In genomic region chr9:99629281-99630011, GRCm38 (mm10) we compare ENCODE assay signal across 8 mouse cellular contexts. TPM values are rescaled to one million over a fixed set of nuclear protein-coding genes. Genes with fewer than 3 reads are reported as not detected.
DNase-seq lines count a peak whose midpoint lies in the region; ATAC-seq and TF ChIP-seq lines count a peak whose summit lies in the region.

Gene Dzip1l (plus strand): TSS chr9:99629496.

- POLR2A ChIA-PET in Patski (lab: Charles Lee): interaction anchor here (1.5 kb wide), 1 partner anchor 42 kb away, joined by 3 read pairs; no protein-coding TSS in a partner anchor

- peaks cover 5% of the 10 kb centered on the region; the same call in 1 of the 2 replicates for H3K4me1 ChIP-seq in lung, embryonic 14.5 days (ENCODE audit: insufficient read depth)

- in situ Hi-C loops in Patski (cut with MboI; ENCODE audit: low pct_unique_long_range_greater_than_20kb): loop anchor here (5.0 kb wide), 1 partner anchor 37 kb away; no protein-coding TSS in a partner anchor

- H3K9me3 ChIP-seq in lung, embryonic 14.5 days (ENCODE audit: low read depth, low read length): no peaks in the 10 kb centered on the region

- H3K4me3 ChIP-seq in lung, embryonic 14.5 days (ENCODE audit: low read depth, low read length): peak within 1 kb of the TSS; percentile 57

- peak; percentile 52 for ATAC-seq in Patski
- peak; percentile 85 for ATAC-seq in frontal cortex, adult (ENCODE audit: low TSS enrichment)
- peak; percentile 94 for ATAC-seq in lung, embryonic 14.5 days (ENCODE audit: insufficient read depth)

- H3K36me3 ChIP-seq in lung, embryonic 14.5 days (ENCODE audit: insufficient read depth): peaks cover 8% of the 10 kb centered on the region; the same call in 1 of the 2 replicates

- peak within 1 kb of the TSS; percentile 92 for H3K27ac ChIP-seq in lung, embryonic 14.5 days (ENCODE audit: low read depth)

- TF ChIP-seq CTCF in Patski (IDR thresholded peaks at IDR 0.05): no peak
- TF ChIP-seq CTCF in lung, embryonic 14.5 days (IDR thresholded peaks at IDR 0.05; ENCODE audit: low read depth): 0 out of 2 replicates have a peak, but pooled peaks have one; percentile 3

- peak within 1 kb of the TSS; percentile 69 for H3K9ac ChIP-seq in lung, embryonic 14.5 days

- CTCF ChIA-PET in Patski (lab: Charles Lee): interaction anchor here (0.6 to 1.9 kb wide), 3 partner anchors 36 to 49 kb away, joined by 3 to 5 read pairs (median 3); no protein-coding TSS in a partner anchor

- no peaks in the 10 kb centered on the region for H3K27me3 ChIP-seq in Patski
- H3K27me3 ChIP-seq in lung, embryonic 14.5 days (ENCODE audit: insufficient read depth, low read length): no peaks in the 10 kb centered on the region

- under 1% methylated on average over 44 of the region's 44 CpGs for WGBS in lung, embryonic 14.5 days

- peak; percentile 65 for DNase-seq in Patski (ENCODE audit: low read depth, low spot score)
- DNase-seq in cerebellum, adult 8-10 months: peak; percentile 60
- DNase-seq in heart, postnatal 36 days: peak; percentile 58 to 70
- DNase-seq in layer of hippocampus, adult 9-11 months: peak; percentile 62
- peak; percentile 93 for DNase-seq in lung, embryonic 14.5 days
- DNase-seq in retina, embryonic 14.5 days (ENCODE audit: low spot score): peak; percentile 84
- DNase-seq in spleen, adult 18-20 months: no peak

- peak within 1 kb of the TSS; percentile 75 for H3K4me2 ChIP-seq in lung, embryonic 14.5 days

- intact Hi-C loops in heart, postnatal 36 days (cut with DNase I): no loop called here

RNA-seq across cellular contexts. Expression of gene Dzip1l, which starts in this region (rescaled TPM):
- 27.8 TPM for polyA plus RNA-seq in Patski (2021)
- total RNA-seq in heart, postnatal 36 days (2021): 1 to 10 TPM; 3.6 to 5.8 TPM
- polyA plus RNA-seq in lung, embryonic 14.5 days (2014; fragmentation: Nextera tagmentation; extraction: Ambion mirVana): 26.1 and 33.1 TPM in 2 replicates

Comparison
In these comparisons a context has a peak if more than half of its experiments do, and no peak if none do; other contexts are left out.
1. DNase-seq: peak in Patski (single experiment), cerebellum, adult 8-10 months (single experiment), heart, postnatal 36 days (2 of 2), layer of hippocampus, adult 9-11 months (single experiment), lung, embryonic 14.5 days (single experiment) and retina, embryonic 14.5 days (single experiment); none in spleen, adult 18-20 months (0 of 2).
2. Peak in every context shown above with its lines, with median percentiles within 50 percentile points of each other: ATAC-seq.